Mouse (Mus musculus) intestine, embryonic 14.5 days (tissue): ENCODE data around the gene Dock1. TPM values are rescaled to one million over a fixed set of nuclear protein-coding genes. Genes with fewer than 3 reads are reported as not detected.

ENCODE experiments used
- ATAC-seq: fragments of 200-750 bp; cut with Nextera tagmentation; replicated peaks from 2 replicates; pipeline ENCODE4 v1.8.0; 2017; ENCODE audit warnings: low read depth, moderate number of reproducible peaks, moderate TSS enrichment, moderate library complexity; ENCODE audit not compliant: low FRiP score, low TSS enrichment
- DNase-seq: peaks from one replicate; pipeline ENCODE4 v3.0.0-alpha.2; 2018; ENCODE audit warnings: low spot score
- H3K27ac ChIP-seq: fragments of 300-500 bp; sonication (generic); 2 replicates; pipeline ENCODE4 v1.5.1; 2014; ENCODE audit warnings: low read depth, mild to moderate bottlenecking, control low read depth
- H3K27me3 ChIP-seq: fragments of 300-500 bp; sonication (generic); replicated peaks from 2 replicates; pipeline ENCODE4 v1.6.1; 2014; ENCODE audit warnings: low read length, control low read depth; ENCODE audit not compliant: control insufficient read depth, insufficient read depth
- H3K36me3 ChIP-seq: fragments of 300-500 bp; sonication (generic); 2 replicates; pipeline ENCODE4 v1.6.1; 2014; ENCODE audit warnings: low read length, control low read depth; ENCODE audit not compliant: control insufficient read depth, insufficient read depth
- H3K4me1 ChIP-seq: fragments of 300-500 bp; sonication (generic); replicated peaks from 2 replicates; pipeline ENCODE4 v1.6.1; 2014; ENCODE audit warnings: low read length, control low read depth, mixed read lengths; ENCODE audit not compliant: control insufficient read depth, insufficient read depth
- H3K4me2 ChIP-seq: fragments of 300-500 bp; sonication (generic); 2 replicates; pipeline ENCODE4 v1.6.1; 2014; ENCODE audit warnings: low read length
- H3K4me3 ChIP-seq: fragments of 300-500 bp; sonication (generic); 2 replicates; pipeline ENCODE4 v1.5.1; 2014; ENCODE audit warnings: low read depth, low read length, control low read depth, mixed read lengths
- H3K9ac ChIP-seq: fragments of 300-500 bp; sonication (generic); 2 replicates; pipeline ENCODE4 v1.6.1; 2014; ENCODE audit warnings: mild to moderate bottlenecking, low read length
- H3K9me3 ChIP-seq: fragments of 300-500 bp; sonication (generic); 2 replicates; pipeline ENCODE4 v1.6.1; 2016; ENCODE audit warnings: low read length, control low read depth; ENCODE audit not compliant: control insufficient read depth
- WGBS: fragments of 180-500 bp; shearing (Covaris S2); extraction: QIAGEN DNeasy Blood & Tissue Kit; methylation state at CpG from one replicate; pipeline ENCODE4 v1.1.7; 2014; 5-methylcytosine and 5-hydroxymethylcytosine counted together
- polyA plus RNA-seq: library from polyadenylated mRNA; unstranded; fragments of >200 nt; fragmentation: Nextera tagmentation; extraction: Ambion mirVana; gene quantifications from 2 replicates; pipeline ENCODE4 v1.2.1, GENCODE M21; 2014

The Dock1 gene
- polyA plus RNA-seq, 1 experiment from 2014 or later = 37.9 TPM

GRCm38 (mm10) chr7:134688332-134688731 lies 17.9 kb downstream of the Dock1 start:
- H3K9me3 ChIP-seq = no peaks in the 10 kb centered on the region
- H3K27me3 ChIP-seq = no peaks in the 10 kb centered on the region
- no peak overlapping the region for H3K4me3 ChIP-seq
- ATAC-seq (no peak), DNase-seq (no peak)
- H3K9ac ChIP-seq = no peak overlapping the region
- WGBS = 60% methylated on average over 6 of the region's 6 CpGs
- 0 out of 2 replicates have a peak, but pooled peaks cover 2% of the 10 kb centered on the region for H3K4me1 ChIP-seq
- H3K36me3 ChIP-seq = no peaks in the 10 kb centered on the region
- no peak overlapping the region for H3K27ac ChIP-seq
- no peak overlapping the region for H3K4me2 ChIP-seq

DNA sequence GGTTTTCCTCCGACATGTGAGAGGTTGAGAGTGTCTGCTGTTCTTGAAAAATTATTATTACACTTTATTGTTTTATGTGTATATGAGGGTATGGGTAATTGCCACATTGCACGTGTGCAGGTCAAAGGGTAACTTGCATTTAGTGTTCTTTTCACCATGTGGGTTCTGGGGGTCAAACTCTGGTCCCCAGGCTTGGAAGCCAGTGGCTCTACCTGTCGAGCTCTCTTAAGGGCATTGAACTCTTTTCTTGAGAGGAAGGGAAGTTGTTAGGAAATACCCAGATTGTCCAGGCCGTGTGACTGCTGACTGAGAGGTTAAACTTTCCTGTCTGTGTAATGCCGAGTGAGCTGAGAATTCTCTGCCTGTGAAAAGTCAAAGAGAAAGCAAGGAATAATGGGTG lies 19.7 kb downstream of the Dock1 start:
- no peaks in the 10 kb centered on the region for H3K36me3 ChIP-seq
- H3K27me3 ChIP-seq = no peaks in the 10 kb centered on the region
- 60% methylated on average over 5 of the region's 5 CpGs for WGBS
- H3K27ac ChIP-seq = no peak overlapping the region
- ATAC-seq = no peak
- no peak overlapping the region for H3K9ac ChIP-seq
- H3K4me3 ChIP-seq = no peak overlapping the region
- no peak for DNase-seq
- no peak overlapping the region for H3K4me2 ChIP-seq
- peaks cover 11% of the 10 kb centered on the region for H3K4me1 ChIP-seq
- H3K9me3 ChIP-seq = no peaks in the 10 kb centered on the region

DNA sequence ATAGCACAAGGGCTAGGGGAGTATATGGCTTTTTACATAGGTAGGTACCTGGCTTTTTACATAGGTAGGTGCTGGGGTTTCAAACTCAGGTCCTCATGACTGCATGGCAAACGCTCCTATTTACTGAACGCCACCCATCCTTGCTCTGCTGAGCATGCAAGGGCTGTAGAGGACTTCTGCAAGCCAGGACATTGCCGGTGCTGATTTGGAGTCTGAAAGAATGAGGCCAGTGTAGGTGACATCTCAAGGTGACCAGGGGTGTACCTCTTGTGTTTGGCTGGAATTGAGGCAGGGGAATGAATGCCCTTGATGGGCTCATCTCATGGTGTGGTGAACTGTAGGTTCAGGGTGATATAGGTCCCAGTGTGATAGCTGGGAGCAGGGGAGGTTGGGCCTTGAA lies 20.4 kb downstream of the Dock1 start:
- H3K27ac ChIP-seq = no peak overlapping the region
- ATAC-seq = no peak
- H3K27me3 ChIP-seq = no peaks in the 10 kb centered on the region
- 94% methylated on average over 3 of the region's 3 CpGs for WGBS
- no peak for DNase-seq
- H3K36me3 ChIP-seq = no peaks in the 10 kb centered on the region
- H3K9me3 ChIP-seq = no peaks in the 10 kb centered on the region
- no peak overlapping the region for H3K9ac ChIP-seq
- peaks cover 15% of the 10 kb centered on the region for H3K4me1 ChIP-seq
- no peak overlapping the region for H3K4me3 ChIP-seq
- H3K4me2 ChIP-seq = no peak overlapping the region

DNA sequence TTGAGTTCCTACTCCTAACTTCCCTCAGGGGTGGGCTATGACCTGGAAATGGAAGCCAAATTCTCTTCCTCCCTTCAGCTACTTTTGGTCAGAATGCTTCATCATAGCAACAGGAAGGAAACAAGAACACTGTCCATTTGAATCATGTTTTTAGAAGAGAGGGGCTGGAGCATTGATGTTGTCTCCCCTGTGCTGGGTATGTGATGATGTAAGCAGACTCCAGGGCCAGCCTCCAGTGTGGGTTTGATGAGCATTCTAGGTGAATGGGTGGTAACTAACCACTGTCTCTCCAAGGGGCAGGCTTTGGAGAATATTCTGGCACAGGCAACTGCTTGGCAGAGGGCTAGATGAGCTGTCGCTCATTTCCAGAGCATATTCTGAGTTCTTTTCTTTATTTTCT lies 22.9 kb downstream of the Dock1 start:
- Histone ChIP-seq H3K4me1 (peaks cover 18% of the 10 kb centered on the region), H3K9me3 (no peaks in the 10 kb centered on the region), H3K27ac (no peak overlapping the region), H3K27me3 (no peaks in the 10 kb centered on the region), H3K4me3 (no peak overlapping the region), H3K36me3 (no peaks in the 10 kb centered on the region), H3K9ac (no peak overlapping the region), H3K4me2 (no peak overlapping the region)
- 87% methylated on average over 1 of the region's 1 CpGs for WGBS
- ATAC-seq = no peak
- DNase-seq = no peak

GRCm38 (mm10) chr7:134695431-134695830 lies 25.0 kb downstream of the Dock1 start:
- DNase-seq (no peak), ATAC-seq (no peak)
- 71% methylated on average over 4 of the region's 4 CpGs for WGBS
- Histone ChIP-seq H3K4me1 (peaks cover 20% of the 10 kb centered on the region), H3K4me2 (no peak overlapping the region), H3K27ac (no peak overlapping the region), H3K9ac (no peak overlapping the region), H3K9me3 (no peaks in the 10 kb centered on the region), H3K36me3 (no peaks in the 10 kb centered on the region), H3K27me3 (no peaks in the 10 kb centered on the region), H3K4me3 (no peak overlapping the region)

- ATAC-seq (no peak), DNase-seq (no peak)
- 68% methylated on average over 10 of the region's 10 CpGs for WGBS
- Histone ChIP-seq H3K9ac (no peak overlapping the region), H3K36me3 (no peaks in the 10 kb centered on the region), H3K4me2 (no peak overlapping the region), H3K4me3 (no peak overlapping the region), H3K4me1 (peaks cover 20% of the 10 kb centered on the region), H3K27me3 (no peaks in the 10 kb centered on the region), H3K27ac (no peak overlapping the region), H3K9me3 (no peaks in the 10 kb centered on the region)
These were observed 25.9 kb downstream of the Dock1 start for GRCm38 (mm10) chr7:134696126-134696979.

DNA sequence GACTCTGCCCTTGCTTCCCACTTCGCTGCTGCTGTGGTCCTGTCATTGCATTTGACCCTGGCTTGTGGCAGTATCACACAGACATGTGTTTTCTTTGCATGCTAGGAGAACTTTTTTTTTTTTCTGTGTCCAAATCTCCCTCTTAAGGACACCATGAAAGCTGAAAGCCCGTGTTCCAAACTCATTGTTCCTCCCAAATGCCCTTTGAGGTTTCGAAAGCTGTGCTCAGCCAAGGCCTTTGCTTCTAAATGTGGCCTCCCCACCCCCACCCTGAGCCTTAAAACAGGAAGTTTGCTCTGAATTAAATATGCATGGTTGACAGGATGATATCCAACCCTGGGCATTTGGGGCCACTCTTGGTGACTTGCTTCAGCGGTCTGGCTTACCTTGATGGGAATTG lies 27.0 kb downstream of the Dock1 start:
- peaks cover 20% of the 10 kb centered on the region for H3K4me1 ChIP-seq
- no peaks in the 10 kb centered on the region for H3K9me3 ChIP-seq
- WGBS = 67% methylated on average over 4 of the region's 4 CpGs
- no peaks in the 10 kb centered on the region for H3K36me3 ChIP-seq
- H3K27ac ChIP-seq = no peak overlapping the region
- DNase-seq (no peak), ATAC-seq (no peak)
- H3K4me2 ChIP-seq = no peak overlapping the region
- H3K27me3 ChIP-seq = no peaks in the 10 kb centered on the region
- no peak overlapping the region for H3K9ac ChIP-seq
- no peak overlapping the region for H3K4me3 ChIP-seq

GRCm38 (mm10) chr7:134698246-134698645 lies 27.8 kb downstream of the Dock1 start:
- WGBS = 61% methylated on average over 5 of the region's 5 CpGs
- Histone ChIP-seq H3K27me3 (no peaks in the 10 kb centered on the region), H3K27ac (no peak overlapping the region), H3K4me2 (no peak overlapping the region), H3K9me3 (no peaks in the 10 kb centered on the region), H3K4me3 (no peak overlapping the region), H3K36me3 (no peaks in the 10 kb centered on the region), H3K4me1 (peaks cover 20% of the 10 kb centered on the region), H3K9ac (no peak overlapping the region)
- DNase-seq (no peak), ATAC-seq (no peak)

GRCm38 (mm10) chr7:134700001-134700400 lies 29.5 kb downstream of the Dock1 start:
- Histone ChIP-seq H3K9ac (no peak overlapping the region), H3K36me3 (no peaks in the 10 kb centered on the region), H3K27ac (no peak overlapping the region), H3K27me3 (no peaks in the 10 kb centered on the region), H3K4me2 (no peak overlapping the region), H3K4me3 (no peak overlapping the region), H3K4me1 (peaks cover 16% of the 10 kb centered on the region), H3K9me3 (no peaks in the 10 kb centered on the region)
- DNase-seq = no peak
- WGBS = 80% methylated on average over 5 of the region's 5 CpGs
- ATAC-seq = no peak
